Mouse (Mus musculus) hindbrain, embryonic 15.5 days (tissue): ENCODE measurements around the gene BC017158. TPM values are rescaled to one million over a fixed set of nuclear protein-coding genes. Genes with fewer than 3 reads are reported as not detected.

Experiments
- ATAC-seq: fragments of 200-750 bp; cut with Nextera tagmentation; 2 replicates; pipeline ENCODE4 v1.8.0; 2017; ENCODE audit warnings: low read depth, moderate number of reproducible peaks, moderate TSS enrichment; ENCODE audit not compliant: low FRiP score
- H3K27ac ChIP-seq: fragments of 300-500 bp; sonication (generic); replicated peaks from 2 replicates; pipeline ENCODE4 v1.5.1; 2015; ENCODE audit warnings: mild to moderate bottlenecking, inconsistent platforms
- H3K27me3 ChIP-seq: fragments of 300-500 bp; sonication (generic); 2 replicates; pipeline ENCODE4 v1.6.1; 2015; ENCODE audit warnings: control low read depth, inconsistent platforms
- H3K36me3 ChIP-seq: fragments of 300-500 bp; sonication (generic); 2 replicates; pipeline ENCODE4 v1.6.1; 2015; ENCODE audit warnings: control low read depth, inconsistent platforms
- H3K4me1 ChIP-seq: fragments of 300-500 bp; sonication (generic); replicated peaks from 2 replicates; pipeline ENCODE4 v1.6.1; 2015; ENCODE audit warnings: control low read depth, inconsistent platforms
- H3K4me2 ChIP-seq: fragments of 300-500 bp; sonication (generic); 2 replicates; pipeline ENCODE4 v1.6.1; 2015; ENCODE audit warnings: moderate library complexity, mild to moderate bottlenecking, inconsistent platforms
- H3K4me3 ChIP-seq: fragments of 300-500 bp; sonication (generic); 2 replicates; pipeline ENCODE4 v1.5.1; 2015; ENCODE audit warnings: mild to moderate bottlenecking, inconsistent platforms
- H3K9ac ChIP-seq: fragments of 300-500 bp; sonication (generic); 2 replicates; pipeline ENCODE4 v1.6.1; 2015; ENCODE audit warnings: inconsistent platforms
- H3K9me3 ChIP-seq: fragments of 300-500 bp; sonication (generic); 2 replicates; pipeline ENCODE4 v1.6.1; 2016; ENCODE audit warnings: control low read depth, inconsistent platforms
- WGBS: fragments of 180-500 bp; shearing (Covaris S2); methylation state at CpG from one replicate; pipeline ENCODE4 v1.1.7; 2015; 5-methylcytosine and 5-hydroxymethylcytosine counted together
- polyA plus RNA-seq: library from polyadenylated mRNA; unstranded; fragments of >200 nt; fragmentation: Nextera tagmentation; extraction: Ambion mirVana; gene quantifications from 2 replicates; pipeline ENCODE4 v1.2.1, GENCODE M21; 2015

BC017158 gene
- polyA plus RNA-seq, 1 experiment from 2014 or later, result 27.6 TPM

DNA sequence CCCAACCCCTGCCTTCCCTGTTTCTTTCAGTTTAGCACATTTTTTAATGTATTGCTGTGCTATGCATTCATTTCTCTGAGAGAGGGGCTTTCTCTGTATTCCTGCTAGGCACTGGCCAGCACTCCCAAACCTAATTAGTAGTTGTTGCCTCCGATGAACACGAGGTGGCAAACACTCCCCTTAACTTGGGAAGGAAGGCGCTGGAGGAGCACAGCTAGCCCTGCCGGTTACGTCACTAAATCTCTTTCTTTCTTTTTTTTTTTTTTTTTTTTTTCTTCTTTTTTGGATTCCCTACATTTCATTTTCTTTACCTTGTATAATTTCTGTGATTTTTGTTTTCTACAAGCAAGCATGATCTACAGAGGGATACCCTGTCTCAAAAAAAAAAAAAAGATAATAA, 6.9 kb upstream of the BC017158 start:
- 0 out of 2 replicates have a peak, but pooled peaks have one; percentile 69 for ATAC-seq

DNA sequence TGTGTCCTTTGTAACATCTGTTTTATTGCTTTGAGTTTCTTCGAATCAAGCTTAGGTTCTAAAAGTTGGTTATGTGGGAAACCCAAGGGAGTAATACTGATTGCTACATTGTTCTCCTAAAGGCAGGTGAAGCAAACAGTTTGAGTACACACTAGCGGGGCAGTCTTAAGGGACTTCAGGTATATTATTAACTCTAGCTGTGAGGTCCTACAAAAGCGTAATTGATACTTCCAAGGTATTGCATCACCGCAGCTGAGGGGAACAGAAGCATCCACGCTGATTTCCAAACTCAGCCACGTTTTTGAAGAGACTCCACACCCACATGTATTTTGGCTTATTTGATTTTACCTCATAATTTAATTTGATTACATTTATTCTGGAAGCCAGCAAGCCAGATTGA, 6.2 kb upstream of the BC017158 start:
- no peak overlapping the region for H3K9ac ChIP-seq
- no peaks in the 10 kb centered on the region for H3K4me1 ChIP-seq
- ATAC-seq, result no peak
- no peaks in the 10 kb centered on the region for H3K9me3 ChIP-seq
- H3K27me3 ChIP-seq, result no peaks in the 10 kb centered on the region
- no peaks in the 10 kb centered on the region for H3K36me3 ChIP-seq
- 74% methylated on average over 6 of the region's 6 CpGs for WGBS
- no peak overlapping the region for H3K27ac ChIP-seq
- H3K4me3 ChIP-seq, result no peak overlapping the region
- no peak overlapping the region for H3K4me2 ChIP-seq

More for the DNA sequence above, 6.9 kb upstream of the BC017158 start:
- Histone ChIP-seq H3K9me3 (no peaks in the 10 kb centered on the region), H3K4me3 (no peak overlapping the region), H3K9ac (no peak overlapping the region), H3K4me2 (no peak overlapping the region), H3K27ac (no peak overlapping the region), H3K36me3 (no peaks in the 10 kb centered on the region), H3K27me3 (no peaks in the 10 kb centered on the region), H3K4me1 (0 out of 2 replicates have a peak, but pooled peaks cover under 1% of the 10 kb centered on the region)
- 5% methylated on average over 5 of the region's 5 CpGs for WGBS

DNA sequence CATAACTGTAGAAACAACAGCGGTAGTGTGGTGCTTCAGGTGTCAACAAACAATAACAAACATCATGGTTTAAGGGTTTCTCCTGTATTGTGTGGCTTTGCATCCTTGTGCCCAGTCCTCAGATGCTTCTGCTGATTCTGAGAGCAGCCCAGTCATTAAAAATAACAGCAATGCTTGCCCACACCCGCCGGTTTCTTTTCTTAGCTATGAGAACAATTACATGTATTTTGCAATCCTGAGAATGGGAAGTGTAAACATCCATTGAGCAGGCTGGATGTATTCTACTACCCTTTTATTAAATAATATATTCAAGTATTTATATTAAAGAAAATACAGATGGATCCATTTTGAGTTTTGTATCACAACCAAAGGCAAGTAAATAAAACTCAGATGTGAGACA, 4.2 kb upstream of the BC017158 start:
- Histone ChIP-seq H3K9me3 (no peaks in the 10 kb centered on the region), H3K4me2 (no peak overlapping the region), H3K27ac (no peak overlapping the region), H3K4me1 (peaks cover 18% of the 10 kb centered on the region), H3K4me3 (no peak overlapping the region), H3K9ac (no peak overlapping the region), H3K36me3 (no peaks in the 10 kb centered on the region), H3K27me3 (no peaks in the 10 kb centered on the region)
- 82% methylated on average over 3 of the region's 3 CpGs for WGBS
- no peak for ATAC-seq

DNA sequence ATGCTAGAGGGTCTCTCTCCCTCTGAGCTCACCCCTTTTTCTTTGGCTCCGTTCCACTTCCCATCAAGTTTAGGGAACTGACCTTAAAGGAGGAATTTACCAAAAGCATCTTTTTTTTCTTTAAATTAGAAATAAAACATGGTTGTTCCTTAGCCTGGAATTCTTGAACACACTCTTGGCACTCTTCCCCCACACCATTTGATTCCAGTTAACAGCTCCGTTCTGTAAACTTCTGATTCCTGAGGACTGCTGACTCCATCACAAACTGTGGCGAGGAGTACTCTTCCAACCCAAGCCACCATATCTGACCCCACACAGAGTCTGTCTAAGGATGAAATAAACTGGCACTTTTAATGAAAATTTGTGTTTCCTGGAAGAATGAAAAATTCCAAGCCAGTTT, 3.0 kb upstream of the BC017158 start:
- Histone ChIP-seq H3K27ac (no peak overlapping the region), H3K4me3 (no peak overlapping the region), H3K4me2 (no peak overlapping the region), H3K4me1 (peaks cover 25% of the 10 kb centered on the region), H3K9ac (no peak overlapping the region), H3K36me3 (no peaks in the 10 kb centered on the region), H3K27me3 (no peaks in the 10 kb centered on the region), H3K9me3 (no peaks in the 10 kb centered on the region)
- WGBS, result 84% methylated on average over 3 of the region's 3 CpGs
- no peak for ATAC-seq

DNA sequence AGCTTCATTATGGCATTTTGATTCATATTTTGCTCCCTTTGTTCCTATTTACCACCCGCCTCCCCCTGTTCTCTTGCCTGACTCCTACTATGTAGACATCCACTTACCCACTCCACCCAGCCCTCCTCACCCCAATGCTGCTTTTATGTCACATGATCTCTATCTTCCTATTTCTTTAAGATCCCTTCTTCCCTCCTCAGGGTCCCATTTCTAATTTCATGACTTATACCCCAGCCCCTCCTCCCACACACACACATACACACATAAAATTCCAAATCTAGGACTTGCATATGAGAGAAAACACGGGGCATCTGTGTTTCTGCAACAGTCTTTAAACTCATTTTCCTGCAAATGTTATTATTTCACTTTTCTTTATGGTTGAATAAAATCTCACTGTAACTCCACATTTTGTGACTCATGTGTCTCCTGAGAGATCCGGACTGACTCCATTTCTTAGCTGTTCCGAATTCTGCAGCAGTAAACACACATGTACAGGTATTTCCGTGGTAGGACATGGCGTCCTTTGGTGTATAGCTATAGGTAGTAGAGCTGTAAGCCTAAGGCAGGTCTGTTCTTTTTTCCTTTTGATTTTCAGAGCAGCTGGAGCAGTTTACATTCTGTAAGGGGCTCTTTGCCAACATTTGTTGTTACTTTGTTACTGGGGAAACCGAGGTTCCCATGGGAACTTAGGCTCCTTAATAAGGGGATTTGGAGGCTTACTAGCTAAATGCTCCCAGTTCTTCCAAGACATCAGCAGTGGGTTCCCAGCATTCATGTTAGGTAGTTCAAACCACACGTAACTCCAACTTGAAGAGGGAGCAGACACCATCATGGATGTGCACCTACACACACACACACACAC, 742 bp upstream of the BC017158 start:
- H3K4me3 ChIP-seq, result peak overlapping the region; percentile 97
- peak overlapping the region; percentile 93 for H3K4me2 ChIP-seq
- H3K9me3 ChIP-seq, result no peaks in the 10 kb centered on the region
- WGBS, result 71% methylated on average over 8 of the region's 8 CpGs
- ATAC-seq, result peak; percentile 61; the same call in 1 of the 2 replicates
- peaks cover 25% of the 10 kb centered on the region for H3K4me1 ChIP-seq
- H3K9ac ChIP-seq, result no peak overlapping the region
- peak overlapping the region; percentile 25; the same call in 1 of the 2 replicates for H3K27ac ChIP-seq
- no peaks in the 10 kb centered on the region for H3K27me3 ChIP-seq
- no peaks in the 10 kb centered on the region for H3K36me3 ChIP-seq

DNA sequence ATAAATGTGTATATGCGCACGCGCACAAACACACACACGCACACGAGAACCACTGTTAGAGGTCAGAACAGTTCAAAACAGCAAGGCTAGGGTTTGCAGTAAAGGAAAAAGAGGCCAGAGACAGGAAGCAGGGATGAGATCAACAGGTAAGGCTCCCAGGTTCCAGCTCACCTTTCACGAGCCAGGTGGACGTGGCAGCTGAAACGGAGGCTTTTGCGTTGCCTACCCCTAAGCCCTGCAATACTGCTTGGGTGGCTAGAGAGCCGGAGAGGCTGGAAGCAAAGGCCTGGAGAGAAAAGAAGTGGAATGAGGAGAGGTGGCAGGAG, 716 bp downstream of the BC017158 start:
- WGBS, result 39% methylated on average over 10 of the region's 10 CpGs
- Histone ChIP-seq H3K9me3 (no peaks in the 10 kb centered on the region), H3K36me3 (0 out of 2 replicates have a peak, but pooled peaks cover 5% of the 10 kb centered on the region), H3K9ac (peak overlapping the region; percentile 78), H3K27ac (peak overlapping the region; percentile 80), H3K4me3 (peak overlapping the region; percentile 97), H3K4me1 (peaks cover 25% of the 10 kb centered on the region), H3K27me3 (no peaks in the 10 kb centered on the region), H3K4me2 (peak overlapping the region; percentile 93)
- no peak for ATAC-seq

DNA sequence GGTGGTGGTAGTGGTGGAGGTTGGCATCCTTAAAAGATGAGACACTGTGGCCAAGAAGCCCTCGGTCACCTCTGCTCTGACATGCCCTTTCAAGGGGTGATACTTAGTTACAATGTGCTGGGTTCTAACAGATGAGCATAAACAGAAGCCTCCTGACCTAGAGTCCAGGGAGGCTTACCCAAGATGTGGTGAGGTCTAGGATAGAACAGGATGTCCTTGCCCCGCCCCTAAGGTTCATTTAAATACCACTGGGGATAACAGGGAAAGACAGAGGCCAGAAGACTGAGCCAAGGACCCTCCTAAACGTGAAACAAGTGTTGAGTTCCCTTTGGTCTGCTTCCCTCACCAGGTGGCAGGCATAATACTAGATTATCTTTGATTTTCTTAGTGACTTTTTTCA, 1.5 kb downstream of the BC017158 start:
- 65% methylated on average over 3 of the region's 3 CpGs for WGBS
- ATAC-seq, result no peak
- Histone ChIP-seq H3K36me3 (0 out of 2 replicates have a peak, but pooled peaks cover 5% of the 10 kb centered on the region), H3K4me1 (peaks cover 25% of the 10 kb centered on the region), H3K4me2 (no peak overlapping the region), H3K4me3 (no peak overlapping the region), H3K9ac (no peak overlapping the region), H3K9me3 (no peaks in the 10 kb centered on the region), H3K27ac (no peak overlapping the region), H3K27me3 (no peaks in the 10 kb centered on the region)

DNA sequence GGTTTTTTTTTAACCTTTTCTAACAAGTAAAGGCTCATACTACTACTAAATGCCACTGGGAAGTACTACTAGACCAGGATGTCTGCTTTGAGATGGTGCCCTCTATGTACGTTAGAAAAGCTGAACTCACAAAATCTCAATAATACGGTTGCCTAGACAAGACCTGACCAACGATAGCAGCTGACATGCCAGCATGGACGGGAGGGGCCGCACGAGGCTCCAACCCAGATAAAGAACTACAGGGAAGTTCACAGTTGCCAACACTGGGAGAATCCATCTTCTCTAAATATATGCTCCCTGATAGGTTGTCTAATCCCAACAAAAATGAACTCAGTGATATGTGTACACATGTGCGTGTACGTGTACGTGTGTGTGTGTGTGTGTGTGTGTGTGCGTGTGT, 3.2 kb downstream of the BC017158 start:
- Histone ChIP-seq H3K9ac (no peak overlapping the region), H3K9me3 (no peaks in the 10 kb centered on the region), H3K4me2 (no peak overlapping the region), H3K36me3 (0 out of 2 replicates have a peak, but pooled peaks cover 5% of the 10 kb centered on the region), H3K4me1 (peaks cover 25% of the 10 kb centered on the region), H3K4me3 (no peak overlapping the region), H3K27ac (no peak overlapping the region), H3K27me3 (no peaks in the 10 kb centered on the region)
- 93% methylated on average over 10 of the region's 10 CpGs for WGBS
- no peak for ATAC-seq

DNA sequence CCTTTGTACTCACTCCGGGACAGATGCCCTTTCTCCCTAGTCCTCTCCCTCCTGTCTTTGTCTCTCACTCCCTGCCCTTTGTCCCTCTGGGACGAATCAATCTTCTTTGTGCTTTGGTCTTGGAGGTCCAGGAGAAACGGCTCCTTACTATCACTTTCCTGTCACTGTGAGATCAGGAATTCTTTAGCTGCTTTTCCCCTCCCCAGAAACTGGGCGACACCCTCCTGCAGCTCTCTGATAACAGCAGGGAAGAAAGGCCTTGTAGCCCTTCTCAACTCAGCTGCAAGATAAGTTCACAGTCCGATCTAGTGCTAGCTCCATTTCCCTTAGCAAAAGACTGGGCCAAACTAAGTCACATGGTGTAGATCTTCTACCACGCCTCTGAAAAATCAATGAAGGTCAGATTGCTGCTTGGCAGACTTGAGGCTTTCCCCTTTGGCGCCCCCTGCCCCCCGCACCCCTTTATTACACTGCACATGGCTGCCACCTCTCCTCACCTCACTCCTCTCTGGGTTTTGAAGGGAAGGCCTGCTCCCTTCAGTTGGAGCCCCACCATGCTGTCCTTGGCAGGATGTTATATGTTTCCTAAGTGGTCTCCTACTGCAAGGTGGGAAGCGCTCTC, 8.9 kb downstream of the BC017158 start:
- ATAC-seq, result no peak
- Histone ChIP-seq H3K27me3 (no peaks in the 10 kb centered on the region), H3K4me1 (0 out of 2 replicates have a peak, but pooled peaks cover 2% of the 10 kb centered on the region), H3K4me3 (no peak overlapping the region), H3K9me3 (no peaks in the 10 kb centered on the region), H3K27ac (no peak overlapping the region), H3K36me3 (peaks cover 16% of the 10 kb centered on the region), H3K9ac (no peak overlapping the region), H3K4me2 (no peak overlapping the region)
- WGBS, result 16% methylated on average over 9 of the region's 9 CpGs

DNA sequence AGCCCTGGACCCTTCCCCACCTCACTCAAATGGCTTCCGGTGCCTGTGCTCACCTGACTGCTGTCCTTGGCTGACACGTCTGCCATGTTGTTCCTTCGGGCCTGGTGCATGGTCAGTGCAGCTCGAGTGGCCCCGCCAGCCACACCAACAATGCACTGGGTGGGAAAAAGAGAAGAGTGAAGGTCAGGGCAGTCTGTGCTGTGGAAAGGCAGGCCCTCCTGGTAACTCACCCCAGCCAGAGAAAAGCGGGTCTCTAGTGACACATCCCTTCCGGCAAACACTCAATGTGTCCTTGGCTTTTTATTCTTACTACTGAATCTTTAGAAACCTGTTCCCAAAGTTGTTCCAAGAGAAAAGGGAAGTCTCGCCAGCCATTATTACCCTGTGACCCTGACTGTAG, 12.9 kb downstream of the BC017158 start:
- 89% methylated on average over 8 of the region's 8 CpGs for WGBS
- H3K4me3 ChIP-seq, result no peak overlapping the region
- ATAC-seq, result no peak

DNA sequence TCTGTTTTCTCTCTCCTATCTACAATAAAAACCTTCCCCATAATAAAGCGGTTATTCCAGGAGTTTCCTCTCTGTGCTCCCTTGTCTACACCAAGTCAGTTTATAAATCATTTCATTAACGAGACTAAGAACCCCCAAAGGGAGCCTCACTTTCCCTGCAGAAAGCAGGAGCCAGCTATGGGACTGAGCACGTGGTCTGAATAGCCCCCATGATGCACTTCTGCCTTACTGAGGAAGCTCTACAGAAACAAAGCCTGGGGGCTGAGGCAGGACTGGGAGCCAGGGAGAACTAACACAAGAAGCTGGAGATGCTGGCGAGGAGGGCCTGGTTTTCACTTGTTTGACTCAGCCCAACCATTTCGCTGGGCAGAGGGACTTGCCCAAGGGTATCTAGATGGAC, 13.9 kb downstream of the BC017158 start:
- H3K4me2 ChIP-seq, result no peak overlapping the region
- H3K27me3 ChIP-seq, result no peaks in the 10 kb centered on the region
- WGBS, result 47% methylated on average over 5 of the region's 5 CpGs
- peaks cover 10% of the 10 kb centered on the region for H3K36me3 ChIP-seq
- ATAC-seq, result no peak
- H3K4me1 ChIP-seq, result 0 out of 2 replicates have a peak, but pooled peaks cover 3% of the 10 kb centered on the region
- no peaks in the 10 kb centered on the region for H3K9me3 ChIP-seq
- H3K4me3 ChIP-seq, result no peak overlapping the region
- no peak overlapping the region for H3K9ac ChIP-seq
- no peak overlapping the region for H3K27ac ChIP-seq

More for the DNA sequence above, 12.9 kb downstream of the BC017158 start:
- H3K4me1 ChIP-seq, result 0 out of 2 replicates have a peak, but pooled peaks cover 3% of the 10 kb centered on the region
- no peaks in the 10 kb centered on the region for H3K9me3 ChIP-seq
- no peak overlapping the region for H3K27ac ChIP-seq
- H3K9ac ChIP-seq, result no peak overlapping the region
- peaks cover 10% of the 10 kb centered on the region for H3K36me3 ChIP-seq
- no peaks in the 10 kb centered on the region for H3K27me3 ChIP-seq
- no peak overlapping the region for H3K4me2 ChIP-seq

DNA sequence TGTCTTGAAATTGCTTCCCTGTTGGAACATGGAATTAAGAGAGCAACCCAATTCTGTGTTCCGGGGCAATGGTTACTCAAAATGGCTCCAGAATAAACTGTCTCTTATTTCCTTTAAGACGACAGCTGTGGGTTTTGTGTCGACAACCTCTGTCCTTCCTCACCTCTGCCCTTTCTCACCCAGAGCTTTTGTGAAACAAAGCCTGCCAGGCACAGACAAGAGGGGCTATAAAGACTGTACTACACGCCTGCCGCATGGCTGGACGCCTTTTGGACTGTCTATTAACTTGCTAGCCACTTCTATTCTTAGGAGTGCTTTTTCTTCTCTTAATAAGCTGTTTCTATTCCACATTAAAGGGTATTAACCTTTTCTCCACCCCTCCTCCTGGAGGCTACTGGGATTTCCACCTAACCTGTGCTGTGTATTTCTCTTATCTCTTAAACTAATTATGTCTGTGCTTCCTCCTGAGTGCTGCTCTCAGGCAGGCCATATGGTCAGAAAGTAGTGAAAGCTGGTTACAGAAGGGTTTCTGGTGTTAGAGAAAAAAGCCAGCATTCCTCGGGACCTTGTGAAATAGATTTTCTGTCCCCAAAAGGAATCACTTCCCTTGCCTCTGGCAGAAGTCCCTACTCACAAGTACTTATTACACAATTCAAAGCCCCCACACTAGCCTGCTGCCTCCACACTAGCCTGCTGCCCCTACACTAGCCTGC, 15.3 kb downstream of the BC017158 start:
- Histone ChIP-seq H3K27ac (no peak overlapping the region), H3K4me1 (0 out of 2 replicates have a peak, but pooled peaks cover 3% of the 10 kb centered on the region), H3K9ac (no peak overlapping the region), H3K36me3 (peaks cover 14% of the 10 kb centered on the region; the same call in 1 of the 2 replicates), H3K4me3 (no peak overlapping the region), H3K27me3 (no peaks in the 10 kb centered on the region), H3K4me2 (no peak overlapping the region), H3K9me3 (no peaks in the 10 kb centered on the region)
- ATAC-seq, result no peak
- whole genome bisulfite sequencing, result 14% methylated on average over 7 of the region's 7 CpGs
